Mouse (Mus musculus): ENCODE data around the gene Tmem200b. TPM values are rescaled to one million over a fixed set of nuclear protein-coding genes. Genes with fewer than 3 reads are reported as not detected.

Tmem200b gene
- polyA plus RNA-seq (2015; fragmentation: Nextera tagmentation; extraction: Ambion mirVana): 0.18 and 0.31 TPM in 2 replicates

DNA sequence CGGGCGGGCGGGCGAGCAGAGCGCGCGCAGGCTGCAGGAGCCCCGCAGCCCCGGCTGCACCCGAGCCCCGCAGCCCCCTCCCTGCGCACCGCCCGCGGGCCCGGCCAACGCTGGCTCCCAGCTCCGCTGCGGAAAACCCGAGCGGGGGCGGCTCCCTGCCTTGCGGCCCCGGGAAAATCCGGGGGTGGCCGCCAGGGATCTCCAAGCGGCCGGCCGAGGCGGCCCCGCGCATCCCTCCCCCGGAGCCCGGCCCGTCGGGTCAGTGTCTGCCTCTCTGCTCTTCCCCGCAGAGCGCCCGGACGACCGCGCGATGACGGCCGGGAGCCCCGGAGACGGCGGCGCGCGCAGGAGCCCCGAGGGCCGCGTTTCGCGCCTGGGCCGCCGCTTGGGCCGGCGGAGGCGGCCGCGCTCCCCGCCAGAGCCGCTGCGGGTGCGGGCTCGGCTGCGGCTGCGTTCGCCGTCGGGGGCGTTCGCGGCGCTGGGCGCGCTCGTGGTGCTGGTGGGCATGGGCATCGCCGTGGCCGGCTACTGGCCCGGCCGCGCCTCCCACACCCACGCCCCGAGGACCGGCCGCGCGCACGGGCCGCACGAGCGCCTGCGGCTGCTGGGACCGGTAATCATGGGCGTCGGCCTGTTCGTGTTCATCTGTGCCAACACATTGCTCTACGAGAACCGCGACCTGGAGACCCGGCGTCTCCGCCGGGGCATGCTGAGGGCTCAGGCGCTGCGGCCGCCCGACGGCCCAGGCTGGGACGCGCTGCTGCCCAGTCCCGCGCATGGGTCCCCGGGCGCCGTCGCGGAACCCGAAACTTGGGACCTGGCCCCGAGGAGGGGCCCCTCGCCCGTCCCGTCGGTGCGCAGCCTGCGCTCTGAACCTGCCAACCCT, at the start of gene Tmem200b:
Gene Tmem200b (plus strand): TSS at position 311 of the 886 bp plus-strand sequence.
- Histone ChIP-seq H3K4me3 (ENCODE audit: low read depth, low read length) (peak within 1 kb of the TSS; percentile 43), H3K27ac (ENCODE audit: low read depth) (peak within 1 kb of the TSS; percentile 69), H3K27me3 (ENCODE audit: insufficient read depth, low read length) (peaks cover 49% of the 10 kb centered on the region), H3K36me3 (replicated peaks; ENCODE audit: insufficient read depth, low read length) (peaks cover 39% of the 10 kb centered on the region), H3K9ac (replicated peaks) (peak within 1 kb of the TSS; percentile 52), H3K4me2 (ENCODE audit: low read depth, low read length) (peak within 1 kb of the TSS; percentile 79), H3K4me1 (ENCODE audit: insufficient read depth) (peaks cover 29% of the 10 kb centered on the region), H3K9me3 (ENCODE audit: low read length) (no peaks in the 10 kb centered on the region)
- DNase-seq (no peak), ATAC-seq (peak; percentile 19)
- TF ChIP-seq EP300 (IDR thresholded peaks at IDR 0.05; ENCODE audit: low read depth) (no peak), CTCF (IDR thresholded peaks at IDR 0.05; ENCODE audit: low read depth) (no peak)
- WGBS (ENCODE audit: insufficient replicate concordance): 3% methylated on average over 70 of the region's 130 CpGs

GRCm38 (mm10) chr4:131872672-131873292, 48.8 kb upstream of the Tmem200b start:
- Histone ChIP-seq H3K4me3 (ENCODE audit: low read depth, low read length) (peak overlapping the region; percentile 92), H3K27ac (ENCODE audit: low read depth) (peak overlapping the region; percentile 99), H3K4me1 (ENCODE audit: insufficient read depth) (peaks cover 26% of the 10 kb centered on the region), H3K9ac (replicated peaks) (peak overlapping the region; percentile 99), H3K4me2 (ENCODE audit: low read depth, low read length) (peak overlapping the region; percentile 85), H3K27me3 (ENCODE audit: insufficient read depth, low read length) (no peaks in the 10 kb centered on the region), H3K9me3 (ENCODE audit: low read length) (no peaks in the 10 kb centered on the region), H3K36me3 (replicated peaks; ENCODE audit: insufficient read depth, low read length) (no peaks in the 10 kb centered on the region)
- WGBS (ENCODE audit: insufficient replicate concordance): 5% methylated on average over 11 of the region's 11 CpGs
- peak; percentile 1 for ATAC-seq
- DNase-seq: no peak
- TF ChIP-seq EP300 (IDR thresholded peaks at IDR 0.05; ENCODE audit: low read depth) (no peak), CTCF (IDR thresholded peaks at IDR 0.05; ENCODE audit: low read depth) (no peak)

DNA sequence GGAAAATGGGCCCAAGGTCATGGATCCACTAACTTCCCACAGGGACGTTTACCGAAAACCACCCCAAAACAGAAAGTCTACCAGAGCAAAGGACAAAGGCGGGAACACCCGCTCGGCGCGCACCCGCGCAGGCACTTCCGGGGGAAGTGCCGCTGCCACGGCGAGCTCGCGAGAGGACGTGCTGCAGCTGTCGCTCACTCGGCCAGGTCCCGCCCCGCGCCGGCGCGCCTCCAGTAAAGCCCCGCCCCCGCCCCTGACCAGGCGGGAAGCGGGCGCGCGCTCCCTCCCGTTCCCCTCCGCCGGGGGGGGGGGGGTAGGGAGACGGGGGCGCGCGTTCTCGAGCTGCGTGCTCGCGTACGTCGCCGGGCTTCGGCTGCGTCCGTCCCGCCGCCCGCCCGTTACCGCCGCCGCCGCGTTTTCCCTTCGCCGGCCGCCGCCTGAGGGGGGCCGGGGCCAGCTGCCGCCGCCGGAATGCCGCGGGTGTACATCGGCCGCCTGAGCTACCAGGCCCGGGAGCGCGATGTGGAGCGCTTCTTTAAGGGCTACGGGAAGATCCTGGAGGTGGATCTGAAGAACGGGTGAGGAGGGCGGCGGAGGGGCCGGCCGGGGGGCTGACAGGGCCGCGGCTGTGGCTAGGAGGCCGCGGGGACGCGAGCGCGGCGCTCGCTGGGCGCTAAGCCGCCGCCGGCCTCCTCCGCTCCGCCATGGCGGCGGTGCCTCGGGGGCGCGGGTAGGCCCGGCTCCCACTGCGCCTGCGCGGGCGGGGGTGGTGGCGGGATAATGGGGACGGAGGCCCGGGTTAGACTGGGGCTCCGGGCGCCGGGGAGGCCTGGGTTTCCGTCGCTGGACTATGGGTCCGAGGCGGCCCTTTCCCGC, 48.0 kb upstream of the Tmem200b start, which contains the start of gene Srsf4:
Gene Srsf4 (plus strand): TSS at position 325 of the 876 bp plus-strand sequence.
- H3K36me3 ChIP-seq (replicated peaks; ENCODE audit: insufficient read depth, low read length): no peaks in the 10 kb centered on the region
- DNase-seq: peak; percentile 99
- peak; percentile 95 for ATAC-seq
- H3K9me3 ChIP-seq (ENCODE audit: low read length): no peaks in the 10 kb centered on the region
- TF ChIP-seq EP300 (IDR thresholded peaks at IDR 0.05; ENCODE audit: low read depth): peak; percentile 40; the same call in 1 of the 2 replicates
- no peak for TF ChIP-seq CTCF (IDR thresholded peaks at IDR 0.05; ENCODE audit: low read depth)
- H3K4me2 ChIP-seq (ENCODE audit: low read depth, low read length): peak within 1 kb of the TSS; percentile 85
- peaks cover 26% of the 10 kb centered on the region for H3K4me1 ChIP-seq (ENCODE audit: insufficient read depth)
- peak within 1 kb of the TSS; percentile 99 for H3K9ac ChIP-seq (replicated peaks)
- peak within 1 kb of the TSS; percentile 92 for H3K4me3 ChIP-seq (ENCODE audit: low read depth, low read length)
- no peaks in the 10 kb centered on the region for H3K27me3 ChIP-seq (ENCODE audit: insufficient read depth, low read length)
- peak within 1 kb of the TSS; percentile 99 for H3K27ac ChIP-seq (ENCODE audit: low read depth)
- WGBS (ENCODE audit: insufficient replicate concordance): under 1% methylated on average over 84 of the region's 116 CpGs

- ATAC-seq (peak; percentile 14), DNase-seq (no peak)
- peaks cover 24% of the 10 kb centered on the region for H3K4me1 ChIP-seq (ENCODE audit: insufficient read depth)
- under 1% methylated on average over 20 of the region's 20 CpGs for WGBS (ENCODE audit: insufficient replicate concordance)
- H3K36me3 ChIP-seq (replicated peaks; ENCODE audit: insufficient read depth, low read length): no peaks in the 10 kb centered on the region
- H3K9ac ChIP-seq (replicated peaks): peak overlapping the region; percentile 99
- peak overlapping the region; percentile 92 for H3K4me3 ChIP-seq (ENCODE audit: low read depth, low read length)
- H3K4me2 ChIP-seq (ENCODE audit: low read depth, low read length): peak overlapping the region; percentile 85
- peak overlapping the region; percentile 99 for H3K27ac ChIP-seq (ENCODE audit: low read depth)
- H3K27me3 ChIP-seq (ENCODE audit: insufficient read depth, low read length): no peaks in the 10 kb centered on the region
- H3K9me3 ChIP-seq (ENCODE audit: low read length): no peaks in the 10 kb centered on the region
- no peak for TF ChIP-seq CTCF (IDR thresholded peaks at IDR 0.05; ENCODE audit: low read depth)
- peak; percentile 14; the same call in 1 of the 2 replicates for TF ChIP-seq EP300 (IDR thresholded peaks at IDR 0.05; ENCODE audit: low read depth)
These were observed 47.4 kb upstream of the Tmem200b start for GRCm38 (mm10) chr4:131874169-131874536.

DNA sequence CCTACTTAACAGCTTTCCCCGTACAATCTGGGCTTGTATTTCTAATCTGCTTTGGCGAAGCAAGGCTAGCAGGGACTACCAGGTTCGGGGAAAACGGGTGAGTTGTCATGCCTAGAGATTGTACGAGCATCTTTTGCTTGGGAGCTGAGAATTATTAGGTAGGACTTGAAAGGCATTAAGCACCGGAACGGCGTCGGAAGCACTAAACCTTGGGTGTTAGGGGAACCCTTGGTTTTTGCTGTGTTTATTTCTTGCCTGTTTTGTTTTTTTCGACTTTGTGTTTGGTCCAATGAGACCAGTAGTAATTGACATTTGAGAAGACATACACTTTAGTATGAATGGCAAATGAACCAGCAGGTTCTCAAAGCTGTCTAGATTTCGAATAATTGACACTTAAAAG, 47.0 kb upstream of the Tmem200b start:
- no peak for DNase-seq
- TF ChIP-seq CTCF (IDR thresholded peaks at IDR 0.05; ENCODE audit: low read depth): no peak
- no peak for TF ChIP-seq EP300 (IDR thresholded peaks at IDR 0.05; ENCODE audit: low read depth)
- Histone ChIP-seq H3K27ac (ENCODE audit: low read depth) (peak overlapping the region; percentile 99), H3K4me1 (ENCODE audit: insufficient read depth) (peaks cover 26% of the 10 kb centered on the region), H3K9me3 (ENCODE audit: low read length) (no peaks in the 10 kb centered on the region), H3K4me3 (ENCODE audit: low read depth, low read length) (peak overlapping the region; percentile 92), H3K4me2 (ENCODE audit: low read depth, low read length) (peak overlapping the region; percentile 85), H3K36me3 (replicated peaks; ENCODE audit: insufficient read depth, low read length) (no peaks in the 10 kb centered on the region), H3K9ac (replicated peaks) (peak overlapping the region; percentile 99), H3K27me3 (ENCODE audit: insufficient read depth, low read length) (no peaks in the 10 kb centered on the region)
- WGBS (ENCODE audit: insufficient replicate concordance): 2% methylated on average over 11 of the region's 11 CpGs
- no peak for ATAC-seq

Data from liver, postnatal 0 days (tissue).